Mouse (Mus musculus): ENCODE results near the gene Hmgcll1.
A peak's percentile ranks its signal among the peaks of the same experiment; 100 is the strongest.

Gene Hmgcll1

GRCm38 (mm10) chr9:76014631-76015531 lies at the start of gene Hmgcll1:
Gene Hmgcll1 (plus strand): TSS chr9:76014855.
- peak; percentile 84 for DNase-seq

- DNase-seq: no peak
Observed at GRCm38 (mm10) chr9:75980097-75980496, 34.6 kb upstream of the Hmgcll1 start.

DNA sequence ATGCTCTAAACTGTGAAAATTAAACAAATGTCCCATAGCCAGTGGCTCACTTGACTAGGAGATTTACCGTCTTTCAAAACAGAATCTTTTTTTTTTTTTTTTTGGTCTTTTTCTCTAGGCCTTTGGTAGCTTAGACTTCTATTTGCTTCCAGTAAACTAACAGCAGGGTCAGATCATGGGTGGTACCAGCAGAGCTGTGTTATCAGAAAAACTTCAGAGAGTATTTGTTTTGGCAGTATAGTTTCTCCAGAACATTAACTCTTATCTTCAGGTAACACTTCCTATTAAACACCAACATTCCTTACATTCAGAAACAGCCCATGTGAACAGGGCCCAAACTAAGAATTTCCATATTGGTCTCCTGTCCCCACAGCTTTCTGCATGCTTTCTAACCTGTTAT lies 33.5 kb upstream of the Hmgcll1 start:
- DNase-seq: no peak

DNA sequence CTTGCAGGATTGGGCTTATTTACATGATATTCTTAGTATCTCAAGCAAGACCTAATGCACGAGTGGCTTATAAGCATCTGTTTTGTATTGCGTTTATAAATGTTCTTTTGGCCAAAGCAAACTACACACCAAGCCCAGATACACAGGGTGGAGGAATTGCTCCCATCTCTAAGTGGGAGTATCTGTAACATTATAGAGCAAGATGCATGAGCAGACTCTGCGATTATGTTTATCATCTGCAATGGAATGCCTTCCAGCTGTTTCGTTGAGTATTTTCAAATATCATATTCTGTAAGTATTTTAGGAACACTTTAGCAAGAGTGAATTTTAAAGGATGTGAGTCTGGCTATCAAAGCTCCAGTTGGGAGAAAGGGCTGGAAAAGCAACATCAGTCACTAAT lies 25.2 kb upstream of the Hmgcll1 start:
- no peak for DNase-seq

GRCm38 (mm10) chr9:75998791-75999350 lies 15.8 kb upstream of the Hmgcll1 start:
- no peak for DNase-seq

GRCm38 (mm10) chr9:76000876-76001858 lies 13.5 kb upstream of the Hmgcll1 start:
- DNase-seq: no peak

DNA sequence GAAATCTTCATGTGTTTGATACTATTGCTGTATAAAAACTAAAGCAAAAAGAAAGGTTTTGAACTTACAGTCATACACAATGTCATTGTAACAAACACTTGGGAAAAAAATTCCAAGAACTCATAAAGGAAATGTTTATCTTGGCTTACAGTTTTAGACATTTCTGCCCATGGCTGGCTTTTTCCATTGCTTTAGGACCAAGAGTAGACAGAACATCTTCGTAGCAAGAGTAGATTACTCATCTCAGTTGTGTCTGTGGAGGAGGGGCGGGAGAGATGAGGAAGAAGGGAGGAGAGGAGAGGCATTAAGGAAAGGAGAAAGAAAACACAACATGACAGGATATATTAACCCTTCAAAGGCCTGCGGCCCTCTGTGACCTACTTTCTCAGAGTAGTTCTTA lies 11.6 kb upstream of the Hmgcll1 start:
- no peak for DNase-seq

DNA sequence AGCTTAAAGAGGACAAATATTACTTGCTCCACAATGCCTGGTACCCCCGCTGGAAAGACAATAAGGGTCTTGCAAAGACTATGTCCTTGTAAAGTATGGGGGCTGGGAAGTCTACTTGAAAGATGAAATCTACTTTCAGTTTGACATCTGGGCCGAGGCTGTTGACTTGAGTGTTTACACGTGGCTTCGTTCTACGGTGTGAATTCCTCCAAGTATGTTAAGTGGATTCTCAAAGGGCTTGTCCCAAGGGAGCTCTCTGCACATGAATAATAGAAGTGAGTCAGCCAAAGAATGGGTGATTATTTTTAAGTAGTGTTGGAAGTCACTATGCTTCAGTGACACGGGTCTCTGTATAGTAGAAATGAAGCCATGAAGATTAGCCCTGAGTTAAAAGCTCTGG lies 11.0 kb upstream of the Hmgcll1 start:
- no peak for DNase-seq

DNA sequence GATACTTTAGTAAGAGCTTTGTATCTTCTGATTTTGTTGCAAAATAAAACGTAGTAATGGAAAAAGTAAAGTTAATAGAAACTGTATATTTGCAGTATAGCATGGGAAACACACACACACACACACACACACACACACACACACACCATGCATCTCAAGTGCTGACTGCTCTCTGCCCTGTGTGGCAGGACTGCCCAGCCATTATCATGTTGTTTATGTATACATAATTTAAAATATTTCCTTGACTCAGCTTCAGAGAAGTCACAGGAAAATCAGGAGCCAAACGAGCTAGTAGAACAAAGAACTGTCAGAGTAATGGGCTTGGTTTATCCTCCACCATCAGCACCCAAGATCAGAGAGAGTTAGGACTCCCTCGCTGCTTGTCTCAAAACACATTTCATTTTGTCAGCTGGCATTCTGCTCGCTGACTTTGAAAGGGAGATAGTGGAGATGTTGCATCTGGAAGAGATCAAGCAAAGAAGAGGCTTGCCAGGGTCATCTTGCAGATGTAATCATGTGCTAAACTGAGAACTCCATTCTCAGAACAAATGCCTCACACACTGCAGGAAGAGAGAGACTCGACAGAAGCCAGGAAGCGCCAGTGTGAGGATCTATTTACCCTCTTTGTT lies 7.2 kb upstream of the Hmgcll1 start:
- no peak for DNase-seq

- DNase-seq: no peak
Observed at GRCm38 (mm10) chr9:76013789-76014188, 866 bp upstream of the Hmgcll1 start.

DNA sequence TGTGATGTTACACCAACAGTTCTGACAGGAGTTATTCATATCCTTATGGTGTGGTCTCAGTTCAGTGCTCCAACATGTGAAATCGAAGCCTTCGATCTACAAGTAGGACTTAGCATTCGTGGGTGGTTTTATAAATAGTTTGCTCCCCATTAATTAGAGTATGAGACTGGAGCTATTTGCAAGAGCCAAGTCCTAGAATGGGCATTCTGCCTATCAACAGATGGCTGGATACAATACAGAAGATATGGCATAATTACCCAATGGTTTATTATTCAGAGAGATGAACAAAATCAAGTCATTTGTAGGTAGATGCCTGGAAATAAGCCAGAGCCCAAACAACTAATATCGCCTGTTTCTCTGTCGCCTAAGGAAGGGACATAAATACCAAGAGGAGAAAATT lies 1.3 kb downstream of the Hmgcll1 start:
- no peak for DNase-seq

- no peak for DNase-seq
Observed at GRCm38 (mm10) chr9:76016506-76016905, 1.9 kb downstream of the Hmgcll1 start.

DNA sequence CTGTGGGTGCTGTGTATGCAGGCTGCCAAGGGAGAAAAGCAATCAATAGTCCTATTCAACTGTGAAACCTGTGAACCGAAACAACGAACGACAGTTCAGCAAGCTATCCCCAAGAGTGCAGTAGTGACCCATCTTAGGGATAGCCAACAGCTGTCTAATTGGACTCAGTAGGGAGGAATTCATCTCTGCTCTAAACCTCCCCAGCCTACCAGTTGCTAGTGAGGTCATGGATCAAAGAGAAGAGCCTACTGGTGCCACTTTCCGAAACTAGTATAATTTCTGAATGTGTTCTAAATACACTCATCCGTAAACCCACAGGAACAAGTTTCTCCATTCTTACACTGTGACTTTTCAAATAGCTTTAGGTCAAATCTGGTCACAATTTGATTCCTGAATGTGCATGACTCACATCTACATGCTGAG lies 8.9 kb downstream of the Hmgcll1 start:
- DNase-seq: no peak

GRCm38 (mm10) chr9:76024277-76025246 lies 9.9 kb downstream of the Hmgcll1 start:
- DNase-seq: peak; percentile 73

DNA sequence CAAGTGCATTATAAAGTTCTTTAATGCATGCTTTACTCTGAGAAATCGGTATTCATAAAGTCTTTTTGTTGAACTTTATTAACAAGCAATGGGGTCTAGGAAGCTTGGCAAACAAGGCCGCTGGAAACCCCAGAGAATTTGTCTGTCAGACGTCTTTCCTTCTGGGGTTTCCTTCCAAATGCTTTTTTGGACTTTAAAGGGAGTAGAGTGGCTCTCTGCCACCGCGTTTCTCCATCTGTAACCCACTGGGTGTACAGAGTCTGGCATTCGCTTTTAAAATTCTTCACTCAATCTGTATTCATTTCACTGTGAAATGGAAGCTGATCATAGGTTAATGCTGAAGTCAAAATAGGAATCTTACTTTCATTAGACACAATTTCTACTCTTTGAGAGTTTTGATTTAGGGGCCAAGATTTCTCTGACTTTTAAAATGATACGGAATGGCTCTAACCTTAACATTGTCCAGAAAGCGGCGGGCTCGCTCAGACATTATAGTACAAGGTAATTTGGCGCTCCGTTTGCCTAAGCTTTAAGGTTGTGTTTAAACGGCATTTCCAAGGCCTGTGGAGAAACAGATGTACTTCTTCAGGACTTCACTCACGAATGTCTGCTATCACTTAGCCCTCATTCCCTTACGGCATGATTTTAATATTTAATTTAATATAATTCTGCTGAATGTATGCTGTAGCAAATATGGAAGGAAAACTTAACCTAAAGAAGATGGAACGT lies 15.0 kb downstream of the Hmgcll1 start:
- DNase-seq: no peak

GRCm38 (mm10) chr9:76035058-76035457 lies 20.4 kb downstream of the Hmgcll1 start:
- no peak for DNase-seq

- DNase-seq: no peak
Observed at GRCm38 (mm10) chr9:76038327-76039103, 23.9 kb downstream of the Hmgcll1 start.

DNA sequence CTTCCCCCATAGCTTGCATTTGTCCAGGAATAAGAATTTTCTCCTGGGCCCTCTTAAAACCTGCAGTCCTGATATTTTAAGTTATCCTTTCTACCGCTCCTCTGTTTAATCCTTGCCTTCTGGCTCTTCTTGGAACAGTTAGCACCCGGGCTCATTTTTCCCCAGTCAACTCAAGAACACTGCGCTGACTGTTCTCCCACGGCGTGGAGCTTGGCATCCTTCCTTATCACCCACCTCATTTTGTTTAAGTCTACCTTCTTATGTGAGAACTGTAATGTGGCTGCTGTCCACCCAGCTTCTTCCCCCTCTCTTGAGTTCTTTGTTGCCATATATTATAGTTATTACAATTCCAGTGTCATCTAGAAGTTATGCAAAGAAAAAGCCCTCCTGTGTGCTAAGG lies 25.1 kb downstream of the Hmgcll1 start:
- peak; percentile 76 for DNase-seq

- no peak for DNase-seq
Observed at GRCm38 (mm10) chr9:76043341-76043740, 28.7 kb downstream of the Hmgcll1 start.

- DNase-seq: no peak
Observed at GRCm38 (mm10) chr9:76060935-76061334, 46.3 kb downstream of the Hmgcll1 start.
